Mouse (Mus musculus): ENCODE measurements around the gene B3galnt2.
"Not testable (repeated sequence)": the region's sequence is repeated elsewhere in the genome, so short reads cannot be mapped to it uniquely, and the experiment has no call there.

B3galnt2 gene

GRCm38 (mm10) chr13:14006056-14006455 lies 51.8 kb downstream of the B3galnt2 start:
- no peak for DNase-seq (ENCODE audit: low read depth, low spot score)

DNA sequence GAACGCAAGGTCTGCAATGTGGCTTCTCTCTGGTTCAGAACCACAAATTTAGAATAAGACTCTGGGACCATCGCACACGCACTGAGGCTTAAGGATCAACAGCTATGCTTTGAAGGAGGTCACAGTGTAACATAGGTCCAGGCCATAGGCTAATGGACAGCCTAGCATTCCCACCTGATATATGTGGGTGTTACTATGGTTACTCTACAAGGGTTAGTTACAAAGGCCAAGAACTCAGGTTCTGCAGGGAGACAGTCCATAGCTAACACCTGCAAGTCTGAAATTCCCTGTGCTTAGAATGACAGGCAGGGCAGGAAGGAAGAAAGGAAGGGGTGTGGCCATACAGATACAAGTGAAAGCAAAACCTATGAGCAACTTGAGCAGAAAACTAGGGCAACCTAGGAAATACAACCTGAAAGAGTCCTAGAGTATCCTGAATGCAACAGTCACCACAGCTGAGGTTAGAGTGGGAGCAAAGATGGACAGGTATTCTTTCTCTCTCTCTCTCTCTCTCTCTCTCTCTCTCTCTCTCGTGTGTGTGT lies 57.3 kb downstream of the B3galnt2 start:
- DNase-seq (ENCODE audit: low read depth, low spot score), result no peak

DNA sequence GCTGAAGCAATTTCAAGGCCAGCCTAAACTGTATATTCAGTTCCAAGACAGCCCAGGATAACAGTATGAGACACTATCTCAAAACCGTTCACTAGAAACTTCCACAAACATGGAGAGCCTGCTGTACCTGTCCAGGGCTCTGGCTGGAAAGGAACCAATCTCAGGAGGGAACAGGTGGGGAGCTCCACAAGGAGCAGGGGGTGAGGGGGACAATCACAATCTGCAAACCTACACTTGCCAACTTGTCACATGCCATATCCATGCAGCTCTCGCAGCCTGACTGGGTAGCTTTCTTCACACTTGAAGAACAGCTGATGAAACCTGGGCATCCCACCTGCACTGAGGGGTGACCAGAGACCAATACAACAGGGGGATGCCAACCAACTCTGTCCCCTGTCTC lies 59.7 kb downstream of the B3galnt2 start:
- DNase-seq (ENCODE audit: low read depth, low spot score), result no peak

DNA sequence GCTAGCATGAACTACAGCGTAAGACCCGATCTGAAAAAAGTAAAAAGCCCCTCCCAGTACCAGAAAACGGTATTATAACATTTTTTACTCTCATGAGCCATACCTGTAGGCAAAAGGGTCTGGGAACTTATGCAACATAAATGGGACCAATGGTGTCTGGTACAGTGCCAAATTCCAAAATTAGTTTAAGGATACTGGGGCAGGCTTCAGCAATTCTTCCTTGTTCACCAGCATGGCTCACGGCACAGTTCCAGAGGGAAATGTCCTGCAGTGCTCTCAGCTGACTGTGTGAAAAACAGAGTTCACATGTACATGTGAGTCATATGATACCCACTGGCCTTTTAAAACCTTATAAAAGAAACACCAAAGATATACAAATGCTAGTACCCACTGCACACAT lies 60.3 kb downstream of the B3galnt2 start:
- no peak for DNase-seq (ENCODE audit: low read depth, low spot score)

- DNase-seq (ENCODE audit: low read depth, low spot score), result no peak
Observed at GRCm38 (mm10) chr13:14015609-14016008, 61.3 kb downstream of the B3galnt2 start.

- no peak for DNase-seq (ENCODE audit: low read depth, low spot score)
Observed at GRCm38 (mm10) chr13:14018283-14018682, 64.0 kb downstream of the B3galnt2 start.

GRCm38 (mm10) chr13:14018852-14019251 lies 64.6 kb downstream of the B3galnt2 start:
- no peak for DNase-seq (ENCODE audit: low read depth, low spot score)

- not testable (repeated sequence) for DNase-seq (ENCODE audit: low read depth, low spot score)
Observed at GRCm38 (mm10) chr13:14021417-14021816, 67.1 kb downstream of the B3galnt2 start.

DNA sequence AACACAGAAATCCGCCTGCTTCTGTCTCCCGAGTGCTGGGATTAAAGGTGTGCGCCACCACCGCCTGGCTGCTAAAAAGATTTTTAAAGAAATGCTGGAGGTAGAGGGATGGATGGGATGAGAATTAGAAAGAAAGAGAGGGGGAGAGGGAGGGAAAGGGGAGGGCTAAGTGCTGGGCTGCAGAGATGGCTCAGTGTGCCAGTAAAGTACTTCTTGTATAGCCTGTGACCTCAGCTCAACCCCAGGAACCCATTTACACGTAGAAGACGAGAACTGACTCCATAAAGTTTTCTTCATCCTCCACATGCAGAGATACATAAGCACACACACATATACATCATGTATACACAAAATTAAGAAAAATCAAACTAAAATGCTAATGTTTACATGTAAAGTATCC lies 71.3 kb downstream of the B3galnt2 start:
- DNase-seq (ENCODE audit: low read depth, low spot score), result no peak

GRCm38 (mm10) chr13:14026154-14026820 lies 72.0 kb downstream of the B3galnt2 start:
- no peak for DNase-seq (ENCODE audit: low read depth, low spot score)

DNA sequence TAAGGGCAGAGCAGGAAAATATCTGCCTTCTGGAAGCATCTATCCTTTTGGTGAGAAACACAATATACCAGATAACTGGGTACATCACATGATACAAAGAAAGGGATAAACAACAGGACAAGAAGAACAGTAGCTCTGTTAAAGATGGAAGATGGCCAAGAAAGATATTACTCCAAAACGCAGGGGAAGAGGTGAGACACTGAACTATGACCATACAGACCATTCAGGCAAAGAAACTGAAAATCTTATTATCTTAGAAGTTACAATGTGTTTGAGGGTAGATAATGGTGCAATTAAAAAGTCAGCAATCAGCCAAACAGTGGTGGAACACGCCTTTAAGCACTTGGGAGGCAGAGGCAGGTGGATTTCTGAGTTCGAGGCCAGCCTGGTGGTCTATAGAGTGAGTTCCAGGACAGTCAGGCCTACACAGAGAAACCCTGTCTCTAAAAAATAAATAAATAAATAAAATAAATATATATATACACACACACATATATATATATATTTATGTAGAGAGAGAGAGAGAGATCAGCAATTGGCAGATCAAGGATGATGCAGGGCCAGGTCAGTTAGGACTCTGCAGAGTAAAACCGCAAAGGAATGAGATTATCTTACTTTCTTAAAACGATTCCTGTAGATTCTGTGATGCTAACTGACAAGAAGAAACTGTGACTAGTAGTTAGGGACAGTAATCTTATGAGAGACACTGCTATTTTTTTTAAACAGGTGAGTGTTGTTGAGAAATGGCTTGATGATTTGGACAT lies 79.2 kb downstream of the B3galnt2 start:
- DNase-seq (ENCODE audit: low read depth, low spot score), result no peak

GRCm38 (mm10) chr13:14034073-14034348 lies 79.7 kb downstream of the B3galnt2 start:
- DNase-seq (ENCODE audit: low read depth, low spot score), result peak; percentile 82

DNA sequence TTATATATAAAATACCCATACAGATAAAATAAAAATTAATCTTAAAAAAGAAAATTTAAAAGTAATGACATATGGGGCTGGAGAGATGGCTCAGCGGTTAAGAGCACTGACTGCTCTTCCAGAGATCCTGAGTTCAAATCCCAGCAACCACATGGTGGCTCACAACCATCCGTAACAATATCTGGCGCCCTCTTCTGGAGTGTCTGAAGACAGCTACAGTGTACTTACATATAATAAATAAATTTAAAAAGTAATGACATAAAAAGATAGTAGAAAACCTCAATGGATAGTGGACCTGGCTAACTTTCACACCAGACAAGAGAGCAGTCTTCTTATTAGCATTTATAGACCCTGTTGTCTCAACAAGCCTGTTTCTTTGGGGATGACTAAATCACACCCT lies 81.1 kb downstream of the B3galnt2 start:
- not testable (repeated sequence) for DNase-seq (ENCODE audit: low read depth, low spot score)

DNA sequence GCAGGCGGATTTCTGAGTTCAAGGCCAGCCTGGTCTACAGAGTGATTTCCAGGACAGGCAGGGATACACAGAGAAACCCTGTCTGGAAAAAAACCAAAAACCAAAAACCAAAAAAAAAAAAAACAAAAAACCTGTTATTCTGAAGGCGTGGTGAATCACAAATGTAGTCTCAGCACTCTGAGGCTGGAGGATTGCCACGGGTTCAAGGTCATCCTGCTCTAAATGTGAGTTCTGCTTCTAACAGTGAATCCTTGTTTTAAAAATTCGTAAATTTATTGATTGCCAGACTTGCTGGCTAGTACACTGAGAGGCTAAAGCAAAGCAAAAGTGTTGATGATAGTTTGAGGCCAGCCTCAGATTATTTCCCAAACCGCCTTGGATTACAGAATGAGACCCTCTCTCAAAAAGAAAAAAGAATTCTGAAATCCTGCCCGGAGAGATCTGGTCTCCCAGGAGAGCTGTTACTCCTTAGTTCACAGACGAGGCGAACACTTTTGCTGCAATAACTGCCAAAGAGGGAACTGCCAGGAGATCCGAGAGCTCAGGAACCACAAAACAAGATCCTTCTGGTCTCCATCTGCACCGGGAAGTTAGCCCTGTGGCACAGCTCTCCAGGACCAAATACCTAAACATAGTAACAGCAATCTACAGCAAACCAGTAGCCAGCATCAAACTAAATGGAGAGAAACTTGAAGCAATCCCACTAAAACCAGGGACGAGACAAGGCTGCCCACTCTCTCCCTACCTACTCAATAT lies 81.8 kb downstream of the B3galnt2 start:
- no peak for DNase-seq (ENCODE audit: low read depth, low spot score)

DNA sequence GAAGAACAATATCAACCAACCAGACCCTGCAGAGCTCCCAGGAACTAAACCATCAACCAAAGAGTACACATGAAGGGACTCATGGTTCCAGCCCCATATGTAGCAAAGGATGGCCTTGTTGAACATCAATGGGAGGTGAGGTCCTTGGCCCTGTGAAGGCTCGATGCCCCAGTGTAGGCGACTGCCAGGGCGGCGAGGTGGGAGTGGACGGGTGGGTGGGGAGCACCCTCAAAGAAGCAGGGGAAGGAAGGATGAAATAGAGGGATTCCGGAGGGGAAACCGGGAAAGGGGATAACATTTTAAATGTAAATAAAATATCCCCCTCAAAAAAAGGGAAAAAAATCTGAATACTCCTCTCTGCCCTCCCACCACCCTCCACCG lies 84.6 kb downstream of the B3galnt2 start:
- peak; percentile 52 for DNase-seq (ENCODE audit: low read depth, low spot score)

GRCm38 (mm10) chr13:14039292-14039965 lies 85.2 kb downstream of the B3galnt2 start, which contains the start of gene Tbce:
Gene Tbce (minus strand): TSS chr13:14039638.
- DNase-seq (ENCODE audit: low read depth, low spot score), result peak; percentile 95

DNA sequence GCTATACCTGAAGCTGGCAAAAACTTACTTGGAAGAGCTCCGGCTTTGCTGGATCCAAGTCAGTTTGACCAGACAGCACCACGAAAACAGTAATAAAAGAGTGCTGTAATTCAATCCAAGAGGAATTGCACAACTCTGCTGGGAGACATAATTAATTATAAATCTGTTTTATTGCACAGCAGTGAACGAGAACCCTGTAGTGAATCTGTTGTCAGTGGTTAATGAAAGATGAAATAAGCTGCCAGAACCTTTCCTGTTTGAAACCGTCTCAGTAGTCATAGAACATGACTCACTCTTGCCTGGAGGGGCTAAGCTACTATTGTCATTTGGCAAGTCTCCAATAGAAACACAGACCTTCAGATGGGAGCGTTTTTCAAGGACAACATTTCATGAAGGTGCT lies 85.9 kb downstream of the B3galnt2 start:
- DNase-seq (ENCODE audit: low read depth, low spot score), result peak; percentile 33

- no peak for DNase-seq (ENCODE audit: low read depth, low spot score)
Observed at GRCm38 (mm10) chr13:14043851-14044250, 89.6 kb downstream of the B3galnt2 start.

DNA sequence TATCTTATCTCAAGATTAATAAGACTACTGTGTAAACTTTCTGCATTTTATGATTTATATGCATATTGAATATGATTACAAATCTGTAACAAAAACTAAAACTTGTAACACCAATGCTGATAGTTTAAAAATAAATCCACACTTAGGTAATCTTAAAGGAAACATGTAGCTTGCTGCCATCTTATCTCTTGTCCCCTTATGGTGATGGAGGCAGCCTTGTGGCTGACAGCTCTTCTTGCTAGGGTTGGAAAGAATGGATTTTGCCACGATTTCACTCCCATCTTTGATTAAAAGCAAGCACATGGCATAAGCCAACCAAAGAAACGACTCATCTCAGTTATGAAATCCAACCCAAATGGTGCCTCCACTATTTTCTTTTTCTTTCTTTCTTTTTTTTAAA lies 90.3 kb downstream of the B3galnt2 start:
- no peak for DNase-seq (ENCODE audit: low read depth, low spot score)
